Comparison of ENCODE assay signal across 24 mouse cellular contexts in genomic region chr6:135578728-135579127, GRCm38 (mm10).
DNase-seq lines count a peak whose midpoint lies in the region; ATAC-seq and TF ChIP-seq lines count a peak whose summit lies in the region.
"Had no signal": no experiment of that assay in that cellular context is flagged by ENCODE, and none has a peak within 500 bp of the region (broad histone marks: within the 10 kb centered on the region; RNA-seq: fewer than 3 reads in every experiment).

No protein-coding gene starts in this region.

- intact Hi-C loops in left cerebral cortex, adult 2 months (cut with DNase I), result loop anchor here (5.0 kb wide), 1 partner anchor 136 kb away; no protein-coding TSS in a partner anchor

- no peaks in the 10 kb centered on the region for H3K4me1 ChIP-seq in forebrain, embryonic 11.5 days (replicated peaks; ENCODE audit: control insufficient read depth, insufficient read depth, low read length)
- peaks cover 17% of the 10 kb centered on the region; the same call in 1 of the 2 replicates for H3K4me1 ChIP-seq in forebrain, embryonic 13.5 days
- peaks cover 3% of the 10 kb centered on the region for H3K4me1 ChIP-seq in testis, adult 2 months (ENCODE audit: control insufficient read depth, insufficient read depth, low read length)
- H3K4me1 ChIP-seq: embryonic facial prominence, embryonic 13.5 days; heart, embryonic 15.5 days had no signal

- H3K4me3 ChIP-seq in forebrain, embryonic 11.5 days (ENCODE audit: low read depth, low read length), result no peak overlapping the region
- no peak overlapping the region for H3K4me3 ChIP-seq in forebrain, embryonic 13.5 days
- no peak overlapping the region for H3K4me3 ChIP-seq in left cerebral cortex, adult 2 months
- peak overlapping the region; percentile 52 for H3K4me3 ChIP-seq in testis, adult 2 months (ENCODE audit: control insufficient read depth, low read depth, low read length)
- H3K4me3 ChIP-seq: embryonic facial prominence, embryonic 13.5 days; heart, embryonic 15.5 days had no signal

- no peak for TF ChIP-seq CTCF in left cerebral cortex, adult 2 months (IDR thresholded peaks at IDR 0.05)
- TF ChIP-seq CTCF in testis, adult 2 months (IDR thresholded peaks at IDR 0.05; ENCODE audit: control insufficient read depth, insufficient read depth, insufficient replicate concordance, low read depth, low read length), result no peak

- H3K27ac ChIP-seq in forebrain, embryonic 11.5 days (ENCODE audit: low read depth, low read length), result no peak overlapping the region
- H3K27ac ChIP-seq in forebrain, embryonic 13.5 days, result no peak overlapping the region
- H3K27ac ChIP-seq in left cerebral cortex, adult 2 months, result peak overlapping the region; percentile 44; the same call in 1 of the 2 replicates
- H3K27ac ChIP-seq in testis, adult 2 months (ENCODE audit: control insufficient read depth, insufficient read depth, low read depth, low read length), result peak overlapping the region; percentile 55
- H3K27ac ChIP-seq: embryonic facial prominence, embryonic 13.5 days; heart, embryonic 15.5 days; hindbrain, embryonic 14.5 days had no signal

- no peaks in the 10 kb centered on the region for H3K9me3 ChIP-seq in forebrain, embryonic 11.5 days (ENCODE audit: control insufficient read depth, low read length)
- H3K9me3 ChIP-seq in forebrain, embryonic 13.5 days (replicated peaks), result no peaks in the 10 kb centered on the region
- H3K9me3 ChIP-seq: embryonic facial prominence, embryonic 13.5 days; heart, embryonic 15.5 days had no signal

- peak; percentile 35 for DNase-seq in forebrain, embryonic 11.5 days (ENCODE audit: low spot score)
- no peak for DNase-seq in left cerebral cortex, adult 2 months (ENCODE audit: extremely low spot score in 1 of 2, low spot score in 2 of 2)
- no peak for DNase-seq in left cerebral cortex, adult 8-10 months (ENCODE audit: low spot score in 2 of 2)
- no peak for DNase-seq in testis, postnatal 14 days (ENCODE audit: low spot score)
- no peak for DNase-seq in right cerebral cortex, adult 18-20 months
- DNase-seq: adrenal gland, adult 8-10 months; adrenal gland, postnatal 36 days; B cell, adult 2 months; cerebellum, adult 18-20 months; cerebellum, adult 9-11 months; cerebellum, postnatal 36 days; gastrocnemius, postnatal 10 days; heart, adult 18-20 months; heart, postnatal 14 days had no signal

- 64% methylated on average over 8 of the region's 8 CpGs for WGBS in forebrain, embryonic 11.5 days
- WGBS in forebrain, embryonic 13.5 days, result 53% methylated on average over 8 of the region's 8 CpGs

- TF ChIP-seq POLR2A in testis, adult 2 months (IDR thresholded peaks at IDR 0.05; ENCODE audit: control insufficient read depth, low read depth, low read length), result peak; percentile 50; the same call in 1 of the 2 replicates

- no peak overlapping the region for H3K9ac ChIP-seq in forebrain, embryonic 11.5 days (ENCODE audit: low read length)
- H3K9ac ChIP-seq in forebrain, embryonic 13.5 days, result no peak overlapping the region
- H3K9ac ChIP-seq: embryonic facial prominence, embryonic 13.5 days; heart, embryonic 15.5 days; hindbrain, embryonic 14.5 days had no signal

- H3K36me3 ChIP-seq in forebrain, embryonic 11.5 days (ENCODE audit: control insufficient read depth, insufficient read depth, low read length), result no peaks in the 10 kb centered on the region
- no peaks in the 10 kb centered on the region for H3K36me3 ChIP-seq in forebrain, embryonic 13.5 days (ENCODE audit: poor library complexity, severe bottlenecking)
- no peaks in the 10 kb centered on the region for H3K36me3 ChIP-seq in testis, adult 2 months (ENCODE audit: control insufficient read depth, insufficient read depth, low read length)
- H3K36me3 ChIP-seq: embryonic facial prominence, embryonic 13.5 days; heart, embryonic 15.5 days had no signal

- H3K4me2 ChIP-seq in forebrain, embryonic 11.5 days (ENCODE audit: low read depth, low read length, severe bottlenecking), result no peak overlapping the region
- no peak overlapping the region for H3K4me2 ChIP-seq in forebrain, embryonic 13.5 days
- H3K4me2 ChIP-seq: embryonic facial prominence, embryonic 13.5 days; heart, embryonic 11.5 days; heart, embryonic 15.5 days; hindbrain, embryonic 14.5 days had no signal

- H3K27me3 ChIP-seq in forebrain, embryonic 11.5 days (ENCODE audit: control insufficient read depth, insufficient read depth, low read length), result no peaks in the 10 kb centered on the region
- no peaks in the 10 kb centered on the region for H3K27me3 ChIP-seq in forebrain, embryonic 13.5 days
- H3K27me3 ChIP-seq in testis, adult 2 months (ENCODE audit: control insufficient read depth, insufficient read depth, low read length), result no peaks in the 10 kb centered on the region
- H3K27me3 ChIP-seq: embryonic facial prominence, embryonic 13.5 days; heart, embryonic 15.5 days had no signal

- ATAC-seq in forebrain, embryonic 11.5 days (replicated peaks; ENCODE audit: low FRiP score), result no peak; the same call in 1 of the 2 replicates
- no peak for ATAC-seq in forebrain, embryonic 13.5 days
- ATAC-seq in megakaryocyte, adult 5-6 weeks (ENCODE audit: poor library complexity, severe bottlenecking), result no peak
- ATAC-seq: CD4-positive, CD25-positive, alpha-beta regulatory T cell, adult 4 months; forebrain, embryonic 14.5 days; Patski had no signal

Comparison
In these comparisons a context has a peak if more than half of its experiments do, and no peak if none do; other contexts are left out.
1. H3K27ac ChIP-seq: peak in left cerebral cortex, adult 2 months (single experiment) and testis, adult 2 months (single experiment); none in forebrain, embryonic 11.5 days (single experiment) and forebrain, embryonic 13.5 days (single experiment).